Mouse (Mus musculus) liver, embryonic 13.5 days (tissue): Measurements from ENCODE around the gene Robo2. TPM values are rescaled to one million over a fixed set of nuclear protein-coding genes. Genes with fewer than 3 reads are reported as not detected.

Experiments used
- ATAC-seq: fragments of 200-750 bp; cut with Nextera tagmentation; 2 replicates; pipeline ENCODE4 v1.8.0; 2017; ENCODE audit warnings: low read depth, mild to moderate bottlenecking, moderate number of reproducible peaks, moderate library complexity
- DNase-seq: peaks from one replicate; pipeline ENCODE4 v3.0.0; 2022
- H3K27ac ChIP-seq: fragments of 300-500 bp; sonication (generic); 2 replicates; pipeline ENCODE4 v1.5.1; 2015; ENCODE audit warnings: moderate library complexity, mild to moderate bottlenecking, inconsistent platforms
- H3K27me3 ChIP-seq: fragments of 300-500 bp; sonication (generic); 2 replicates; pipeline ENCODE4 v1.6.1; 2015; ENCODE audit warnings: mild to moderate bottlenecking, inconsistent platforms
- H3K36me3 ChIP-seq: fragments of 300-500 bp; sonication (generic); 2 replicates; pipeline ENCODE4 v1.6.1; 2015; ENCODE audit warnings: mild to moderate bottlenecking, inconsistent platforms
- H3K4me1 ChIP-seq: fragments of 300-500 bp; sonication (generic); replicated peaks from 2 replicates; pipeline ENCODE4 v1.6.1; 2015; ENCODE audit warnings: inconsistent platforms
- H3K4me2 ChIP-seq: fragments of 300-500 bp; sonication (generic); 2 replicates; pipeline ENCODE4 v1.6.1; 2015; ENCODE audit warnings: inconsistent platforms, mild to moderate bottlenecking, moderate library complexity
- H3K4me3 ChIP-seq: fragments of 300-500 bp; sonication (generic); replicated peaks from 2 replicates; pipeline ENCODE4 v1.5.1; 2015; ENCODE audit warnings: mild to moderate bottlenecking, inconsistent platforms
- H3K9ac ChIP-seq: fragments of 300-500 bp; sonication (generic); 2 replicates; pipeline ENCODE4 v1.6.1; 2015; ENCODE audit warnings: mild to moderate bottlenecking, inconsistent platforms
- H3K9me3 ChIP-seq: fragments of 300-500 bp; sonication (generic); replicated peaks from 2 replicates; pipeline ENCODE4 v1.6.1; 2016; ENCODE audit warnings: inconsistent platforms
- WGBS: fragments of 180-500 bp; shearing (Covaris S2); methylation state at CpG from one replicate; pipeline ENCODE4 v1.1.7; 2015; ENCODE audit not compliant: insufficient replicate concordance; 5-methylcytosine and 5-hydroxymethylcytosine counted together
- polyA plus RNA-seq: library from polyadenylated mRNA; unstranded; fragments of >200 nt; fragmentation: Nextera tagmentation; extraction: Ambion mirVana; gene quantifications from 2 replicates; pipeline ENCODE4 v1.2.1, GENCODE M21; 2015

Gene Robo2
- polyA plus RNA-seq, 1 experiment from 2014 or later = 4.8 TPM

- no peak overlapping the region for H3K9ac ChIP-seq
- H3K4me3 ChIP-seq = no peak overlapping the region
- no peak for DNase-seq
- 73% methylated on average over 7 of the region's 7 CpGs for WGBS
- H3K4me2 ChIP-seq = no peak overlapping the region
- H3K27ac ChIP-seq = no peak overlapping the region
- H3K9me3 ChIP-seq = no peaks in the 10 kb centered on the region
- no peaks in the 10 kb centered on the region for H3K4me1 ChIP-seq
- no peaks in the 10 kb centered on the region for H3K27me3 ChIP-seq
- no peak for ATAC-seq
- H3K36me3 ChIP-seq = no peaks in the 10 kb centered on the region
These were observed 442.1 kb downstream of the Robo2 start for GRCm38 (mm10) chr16:73969573-73969972.

GRCm38 (mm10) chr16:73964366-73964926, 447.2 kb downstream of the Robo2 start:
- no peaks in the 10 kb centered on the region for H3K27me3 ChIP-seq

GRCm38 (mm10) chr16:73959479-73959970, 452.1 kb downstream of the Robo2 start:
- Histone ChIP-seq H3K36me3 (no peaks in the 10 kb centered on the region), H3K27ac (no peak overlapping the region), H3K9ac (no peak overlapping the region), H3K4me2 (no peak overlapping the region), H3K4me3 (no peak overlapping the region), H3K4me1 (no peaks in the 10 kb centered on the region), H3K27me3 (no peaks in the 10 kb centered on the region), H3K9me3 (no peaks in the 10 kb centered on the region)
- 73% methylated on average over 6 of the region's 6 CpGs for WGBS
- no peak for ATAC-seq
- DNase-seq = no peak

More at GRCm38 (mm10) chr16:73964366-73964926, 447.2 kb downstream of the Robo2 start:
- 65% methylated on average over 5 of the region's 5 CpGs for WGBS
- Histone ChIP-seq H3K36me3 (no peaks in the 10 kb centered on the region), H3K9ac (no peak overlapping the region), H3K4me3 (no peak overlapping the region), H3K4me1 (no peaks in the 10 kb centered on the region), H3K9me3 (no peaks in the 10 kb centered on the region), H3K4me2 (no peak overlapping the region), H3K27ac (no peak overlapping the region)
- no peak for DNase-seq
- no peak for ATAC-seq

GRCm38 (mm10) chr16:73958524-73958846, 453.1 kb downstream of the Robo2 start:
- no peak overlapping the region for H3K4me3 ChIP-seq
- no peak overlapping the region for H3K4me2 ChIP-seq
- H3K9ac ChIP-seq = no peak overlapping the region
- H3K27me3 ChIP-seq = no peaks in the 10 kb centered on the region
- WGBS = 67% methylated on average over 1 of the region's 1 CpGs
- ATAC-seq (no peak), DNase-seq (no peak)
- no peaks in the 10 kb centered on the region for H3K9me3 ChIP-seq
- no peaks in the 10 kb centered on the region for H3K36me3 ChIP-seq
- no peak overlapping the region for H3K27ac ChIP-seq
- H3K4me1 ChIP-seq = no peaks in the 10 kb centered on the region

- Histone ChIP-seq H3K4me2 (no peak overlapping the region), H3K9me3 (no peaks in the 10 kb centered on the region), H3K4me3 (no peak overlapping the region), H3K9ac (no peak overlapping the region), H3K4me1 (no peaks in the 10 kb centered on the region), H3K36me3 (no peaks in the 10 kb centered on the region), H3K27ac (no peak overlapping the region), H3K27me3 (no peaks in the 10 kb centered on the region)
- ATAC-seq (no peak), DNase-seq (no peak)
- WGBS = 70% methylated on average over 3 of the region's 3 CpGs
These were observed 453.7 kb downstream of the Robo2 start for GRCm38 (mm10) chr16:73957675-73958523.

- no peak overlapping the region for H3K27ac ChIP-seq
- no peaks in the 10 kb centered on the region for H3K9me3 ChIP-seq
- H3K4me3 ChIP-seq = no peak overlapping the region
- ATAC-seq (no peak), DNase-seq (no peak)
- no peaks in the 10 kb centered on the region for H3K36me3 ChIP-seq
- 77% methylated on average over 6 of the region's 6 CpGs for WGBS
- H3K4me1 ChIP-seq = no peaks in the 10 kb centered on the region
- no peaks in the 10 kb centered on the region for H3K27me3 ChIP-seq
- H3K9ac ChIP-seq = no peak overlapping the region
- no peak overlapping the region for H3K4me2 ChIP-seq
These were observed 465.5 kb downstream of the Robo2 start for GRCm38 (mm10) chr16:73946171-73946570.

- no peaks in the 10 kb centered on the region for H3K27me3 ChIP-seq
- ATAC-seq (no peak), DNase-seq (no peak)
- WGBS = 28% methylated on average over 1 of the region's 1 CpGs
- no peak overlapping the region for H3K4me3 ChIP-seq
- H3K27ac ChIP-seq = no peak overlapping the region
- H3K4me2 ChIP-seq = no peak overlapping the region
- no peaks in the 10 kb centered on the region for H3K4me1 ChIP-seq
- H3K36me3 ChIP-seq = no peaks in the 10 kb centered on the region
- no peak overlapping the region for H3K9ac ChIP-seq
- no peaks in the 10 kb centered on the region for H3K9me3 ChIP-seq
These were observed 471.4 kb downstream of the Robo2 start for GRCm38 (mm10) chr16:73940211-73940541.

GRCm38 (mm10) chr16:73939423-73940210, 472.0 kb downstream of the Robo2 start:
- Histone ChIP-seq H3K9ac (no peak overlapping the region), H3K9me3 (no peaks in the 10 kb centered on the region), H3K4me2 (no peak overlapping the region), H3K27me3 (no peaks in the 10 kb centered on the region), H3K4me3 (no peak overlapping the region), H3K27ac (no peak overlapping the region), H3K36me3 (no peaks in the 10 kb centered on the region), H3K4me1 (no peaks in the 10 kb centered on the region)
- DNase-seq = no peak
- ATAC-seq = no peak
- WGBS = 65% methylated on average over 5 of the region's 5 CpGs

- Histone ChIP-seq H3K36me3 (no peaks in the 10 kb centered on the region), H3K4me2 (no peak overlapping the region), H3K4me1 (no peaks in the 10 kb centered on the region), H3K27me3 (no peaks in the 10 kb centered on the region), H3K9me3 (no peaks in the 10 kb centered on the region), H3K4me3 (no peak overlapping the region), H3K27ac (no peak overlapping the region), H3K9ac (no peak overlapping the region)
- ATAC-seq (no peak), DNase-seq (no peak)
- WGBS = 68% methylated on average over 4 of the region's 4 CpGs
These were observed 481.3 kb downstream of the Robo2 start for GRCm38 (mm10) chr16:73930323-73930722.

GRCm38 (mm10) chr16:73927481-73927880, 484.1 kb downstream of the Robo2 start:
- no peaks in the 10 kb centered on the region for H3K36me3 ChIP-seq
- no peaks in the 10 kb centered on the region for H3K9me3 ChIP-seq
- H3K4me2 ChIP-seq = no peak overlapping the region
- WGBS = 66% methylated on average over 3 of the region's 3 CpGs
- H3K4me3 ChIP-seq = no peak overlapping the region
- no peaks in the 10 kb centered on the region for H3K4me1 ChIP-seq
- no peak overlapping the region for H3K9ac ChIP-seq
- no peak for ATAC-seq
- H3K27ac ChIP-seq = no peak overlapping the region
- DNase-seq = no peak
- no peaks in the 10 kb centered on the region for H3K27me3 ChIP-seq

- Histone ChIP-seq H3K36me3 (no peaks in the 10 kb centered on the region), H3K9ac (no peak overlapping the region), H3K4me3 (no peak overlapping the region), H3K27ac (no peak overlapping the region), H3K27me3 (no peaks in the 10 kb centered on the region), H3K4me1 (no peaks in the 10 kb centered on the region), H3K4me2 (no peak overlapping the region), H3K9me3 (no peaks in the 10 kb centered on the region)
- WGBS = 73% methylated on average over 4 of the region's 4 CpGs
- DNase-seq (no peak), ATAC-seq (no peak)
These were observed 496.2 kb downstream of the Robo2 start for GRCm38 (mm10) chr16:73915425-73915824.
